In genomic region chrX:52162756-52163155, GRCm38 (mm10) we compare ENCODE assay signal across 10 mouse cellular contexts. TPM values are rescaled to one million over a fixed set of nuclear protein-coding genes. Genes with fewer than 3 reads are reported as not detected.
DNase-seq lines count a peak whose midpoint lies in the region; ATAC-seq and TF ChIP-seq lines count a peak whose summit lies in the region.
"Had no signal": no experiment of that assay in that cellular context is flagged by ENCODE, and none has a peak within 500 bp of the region (broad histone marks: within the 10 kb centered on the region; RNA-seq: fewer than 3 reads in every experiment).

No protein-coding gene starts in this region.

- ATAC-seq in liver, embryonic 14.5 days (ENCODE audit: insufficient read depth), result no peak

- intact Hi-C loops in gastrocnemius, adult 2 months (cut with DNase I), result loop anchor here (5.0 to 10.0 kb wide), 3 partner anchors 45 to 112 kb away; no protein-coding TSS in a partner anchor

- TF ChIP-seq CTCF in gastrocnemius, adult 2 months (IDR thresholded peaks at IDR 0.05), result no peak
- TF ChIP-seq CTCF in liver, embryonic 14.5 days (IDR thresholded peaks at IDR 0.05; ENCODE audit: low read depth), result no peak

- H3K4me2 ChIP-seq in liver, embryonic 14.5 days (ENCODE audit: low read depth), result peak overlapping the region; percentile 84

- H3K27me3 ChIP-seq in liver, embryonic 14.5 days (ENCODE audit: control insufficient read depth, insufficient read depth, low read length), result 0 out of 2 replicates have a peak, but pooled peaks cover 7% of the 10 kb centered on the region

- H3K36me3 ChIP-seq in liver, embryonic 14.5 days (replicated peaks; ENCODE audit: control insufficient read depth, insufficient read depth, low read depth), result no peaks in the 10 kb centered on the region

- H3K4me1 ChIP-seq in liver, embryonic 14.5 days (replicated peaks; ENCODE audit: control insufficient read depth in 2 of 2, insufficient read depth in 2 of 2, low read length in 1 of 2), result no peaks in the 10 kb centered on the region; a peak in 1 of 4 replicates

- no peak for DNase-seq in gastrocnemius, adult 2 months
- DNase-seq in gastrocnemius, adult 18-20 months (ENCODE audit: low spot score), result no peak
- DNase-seq in retina, postnatal 1 day, result peak; percentile 6
- DNase-seq in retina, embryonic 14.5 days (ENCODE audit: low spot score), result no peak
- DNase-seq in liver, embryonic 14.5 days (ENCODE audit: low read depth in 3 of 3, low spot score in 3 of 3), result no peak
- DNase-seq in frontal cortex, adult 2 months (ENCODE audit: extremely low spot score in 1 of 2, low spot score in 1 of 2), result no peak
- DNase-seq in cerebellum, postnatal 36 days, result no peak
- DNase-seq in layer of hippocampus, postnatal 36 days, result no peak
- DNase-seq: embryo, embryonic 11 days; thymus, postnatal 36 days had no signal

- WGBS in liver, embryonic 14.5 days (ENCODE audit: insufficient replicate concordance), result 32% methylated on average over 6 of the region's 6 CpGs

- TF ChIP-seq EP300 in liver, embryonic 14.5 days (IDR thresholded peaks at IDR 0.05; ENCODE audit: low read depth), result no peak

- no peaks in the 10 kb centered on the region for H3K9me3 ChIP-seq in liver, embryonic 14.5 days (ENCODE audit: control insufficient read depth, low read length)

- peak overlapping the region; percentile 86 for H3K4me3 ChIP-seq in gastrocnemius, adult 2 months
- H3K4me3 ChIP-seq in liver, embryonic 14.5 days (ENCODE audit: insufficient read depth in 1 of 2, low read depth in 2 of 2, low read length in 2 of 2), result peak overlapping the region in 1 of 2 experiments; percentile 65; a peak in 1 of 4 replicates

- peak overlapping the region; percentile 89 for H3K27ac ChIP-seq in gastrocnemius, adult 2 months
- H3K27ac ChIP-seq in liver, embryonic 14.5 days, result no peak overlapping the region

- H3K9ac ChIP-seq in liver, embryonic 14.5 days (replicated peaks), result no peak overlapping the region

RNA-seq across cellular contexts. Expression of gene Gpc4, which starts 2.3 kb away (rescaled TPM):
- total RNA-seq in gastrocnemius, adult 2 months (2021), result 10 to 100 TPM; 29.8 to 45.5 TPM
- total RNA-seq in gastrocnemius, adult 18-20 months (2021), result 10 to 100 TPM; 38.6 to 46.2 TPM
- 2.3 and 3.2 TPM in 2 replicates for polyA plus RNA-seq in liver, embryonic 14.5 days (2012; rRNA removed)
- 3.9 and 4.2 TPM in 2 replicates for polyA plus RNA-seq in liver, embryonic 14.5 days (2014; fragmentation: Nextera tagmentation; extraction: Ambion mirVana)
- polyA plus RNA-seq in frontal cortex, adult 2 months (2012; rRNA removed), result 8.3 and 11.5 TPM in 2 replicates
- 10 to 100 TPM; 54.1 to 54.2 TPM for total RNA-seq in layer of hippocampus, postnatal 36 days (2021)
